Mouse (Mus musculus) forelimb bud, embryonic 11.5 days (tissue): Measurements from ENCODE around the gene 4931422A03Rik.
A peak's percentile ranks its signal among the peaks of the same experiment; 100 is the strongest.
"Not testable (repeated sequence)": the region's sequence is repeated elsewhere in the genome, so short reads cannot be mapped to it uniquely, and the experiment has no call there.

Source experiments
- DNase-seq: peaks from one replicate; pipeline ENCODE4 v3.0.0-alpha.2; 2012; ENCODE audit warnings: low read depth, low spot score

4931422A03Rik gene

DNA sequence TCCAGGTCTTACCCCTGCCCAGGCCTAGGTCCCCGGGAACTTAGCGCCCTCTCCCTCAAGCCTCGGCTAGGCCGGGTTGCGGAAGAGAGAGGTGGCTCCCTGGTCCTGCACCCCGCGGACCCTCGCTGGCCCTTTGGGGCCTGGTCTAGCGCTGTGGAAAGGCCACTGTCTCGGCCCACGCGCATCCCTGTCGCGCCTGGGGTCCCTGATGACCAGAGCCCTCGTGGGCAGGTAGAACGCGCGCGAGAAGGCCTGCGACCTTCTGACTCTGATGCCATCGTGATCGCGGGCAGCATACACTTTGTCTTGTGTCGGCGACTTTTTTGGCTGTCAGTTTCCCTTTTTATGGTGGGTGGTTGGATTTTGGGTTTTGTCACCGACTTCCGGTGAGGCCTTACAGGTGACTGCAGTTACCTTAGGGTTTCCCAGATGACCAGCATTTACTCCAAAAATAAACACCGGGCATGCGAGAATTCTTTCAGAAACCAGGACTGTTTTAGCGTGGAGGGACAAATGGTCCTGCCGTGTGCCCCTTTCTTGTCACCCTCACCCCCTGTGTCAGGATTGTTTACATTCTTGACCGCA, at the start of gene 4931422A03Rik:
Gene 4931422A03Rik, minus strand, starts transcription at position 223 of the 585 bp plus-strand sequence.
- no peak for DNase-seq

DNA sequence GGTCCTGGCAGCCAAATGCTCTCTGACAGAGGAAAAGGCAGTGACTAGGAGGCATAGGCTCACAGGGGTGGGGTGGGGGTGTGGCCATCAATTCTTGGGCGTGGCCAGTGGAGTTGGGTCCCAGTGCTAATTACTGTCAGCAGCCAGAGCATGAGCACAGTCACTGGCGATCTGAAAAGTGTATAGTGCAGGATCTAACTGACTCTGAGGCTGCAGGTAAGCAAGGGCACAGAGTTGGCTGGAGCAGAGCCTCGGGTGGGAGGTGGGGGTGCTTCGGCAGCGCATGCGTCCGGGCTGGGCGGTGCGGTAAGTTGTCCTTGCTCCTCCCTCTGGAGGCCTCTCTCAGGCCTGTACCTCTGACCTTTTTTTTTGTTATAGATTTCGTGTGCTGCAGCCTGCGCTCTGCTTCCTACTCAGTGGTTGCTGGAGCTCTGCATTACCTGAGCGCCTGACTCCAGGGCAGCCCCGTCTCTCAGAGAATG, 41.6 kb upstream of the 4931422A03Rik start, which contains the start of gene Cd59b:
Gene Cd59b, plus strand, starts transcription at position 146 of the 482 bp plus-strand sequence.
- peak; percentile 45 for DNase-seq

DNA sequence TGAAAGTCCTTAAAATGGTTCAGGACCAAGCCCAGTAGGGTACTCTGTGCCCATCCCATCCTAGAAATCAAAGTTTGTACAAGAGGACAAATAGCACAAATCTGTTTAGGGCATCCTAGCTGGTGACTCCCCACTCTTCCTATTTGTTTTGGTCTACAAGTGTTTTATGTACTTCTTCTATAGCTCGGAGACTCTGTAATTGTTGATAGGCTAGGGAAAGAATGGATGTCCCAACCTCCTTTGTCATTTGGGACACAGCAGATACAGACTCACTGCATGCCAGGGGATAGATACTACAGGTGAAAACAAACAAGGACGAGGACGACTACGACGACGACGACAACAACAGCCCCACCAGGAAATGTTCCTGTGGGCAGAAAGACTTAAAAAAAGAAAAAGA, 40.3 kb upstream of the 4931422A03Rik start, which contains the start of gene Gm10799:
Gene Gm10799, minus strand, starts transcription at position 101 of the 400 bp plus-strand sequence.
- DNase-seq = not testable (repeated sequence)

DNA sequence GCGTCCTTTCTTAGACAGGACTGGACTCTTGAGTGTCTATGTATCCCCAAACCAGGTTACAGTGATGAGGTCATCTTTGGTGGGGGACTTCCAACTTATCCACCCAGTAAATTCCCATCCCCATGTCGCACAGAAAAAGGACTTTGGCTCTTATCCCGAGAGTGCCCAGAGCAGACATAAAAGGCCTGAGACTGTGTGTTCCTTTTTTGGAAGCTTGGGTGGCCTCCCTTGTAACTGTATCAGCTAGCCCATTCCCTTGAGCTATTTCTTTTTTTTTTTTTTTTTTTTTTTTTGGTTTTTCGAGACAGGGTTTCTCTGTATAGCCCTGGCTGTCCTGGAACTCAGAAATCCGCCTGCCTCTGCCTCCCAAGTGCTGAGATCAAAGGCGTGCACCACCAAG, 37.4 kb upstream of the 4931422A03Rik start, which contains the start of gene Gm10912:
Gene Gm10912, plus strand, starts transcription at position 301 of the 400 bp plus-strand sequence.
- not testable (repeated sequence) for DNase-seq

DNA sequence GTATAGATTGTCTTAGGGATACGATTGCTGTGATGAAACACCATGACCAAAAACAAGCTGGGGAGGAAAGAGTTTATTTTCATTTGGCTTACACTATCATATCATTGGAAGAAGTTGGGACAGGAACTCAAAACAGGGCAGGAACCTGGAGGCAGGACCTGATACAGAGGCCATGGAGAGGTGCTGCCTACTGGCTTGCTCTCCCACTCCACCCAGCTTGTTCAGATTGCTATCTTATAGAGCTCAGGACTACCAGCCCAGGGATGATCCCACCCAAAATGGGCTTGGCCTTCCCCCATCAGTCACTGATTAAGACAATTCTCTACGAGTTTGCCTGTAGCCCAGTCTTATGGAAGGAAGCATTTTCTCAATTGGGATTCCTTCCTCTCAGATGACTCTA, 36.0 kb upstream of the 4931422A03Rik start:
- DNase-seq = no peak

DNA sequence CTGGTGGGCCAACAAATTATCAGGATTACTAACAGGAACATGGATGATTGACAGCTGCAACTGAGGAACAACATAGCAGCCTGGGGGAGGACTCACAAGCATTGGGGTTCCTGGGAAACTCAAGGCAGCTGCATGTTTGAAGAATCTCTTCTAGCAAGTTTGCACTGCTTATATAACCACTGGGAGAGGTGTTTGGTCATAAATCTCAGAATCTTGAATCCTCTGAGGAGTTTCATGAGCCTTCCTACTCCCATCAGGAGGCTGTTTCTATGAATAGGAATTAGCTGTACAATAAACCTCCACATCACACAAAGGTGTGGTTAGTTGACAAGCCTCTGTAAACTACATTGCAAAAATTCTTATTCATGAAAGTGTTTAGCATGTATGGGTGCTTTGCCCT, 34.5 kb upstream of the 4931422A03Rik start:
- DNase-seq = no peak

DNA sequence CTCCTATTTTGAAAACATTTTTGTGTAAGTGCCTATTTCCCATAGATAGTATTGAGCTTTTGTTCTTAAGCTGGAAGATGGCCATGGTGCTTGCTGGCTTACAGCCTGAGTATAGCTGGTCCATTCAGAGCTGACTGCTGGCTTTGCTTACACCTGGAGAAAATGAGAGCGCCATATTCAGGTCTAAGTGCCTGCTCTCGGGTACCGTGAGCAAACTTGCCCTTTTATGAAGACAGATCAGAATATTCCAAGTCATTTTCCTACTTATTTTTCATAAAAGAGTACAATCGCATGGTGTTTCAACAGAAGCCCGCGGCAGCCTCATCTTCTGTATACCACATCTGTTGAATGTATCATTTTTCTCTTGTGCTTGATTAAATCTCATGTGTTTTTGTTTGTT, 32.8 kb upstream of the 4931422A03Rik start:
- DNase-seq = no peak

DNA sequence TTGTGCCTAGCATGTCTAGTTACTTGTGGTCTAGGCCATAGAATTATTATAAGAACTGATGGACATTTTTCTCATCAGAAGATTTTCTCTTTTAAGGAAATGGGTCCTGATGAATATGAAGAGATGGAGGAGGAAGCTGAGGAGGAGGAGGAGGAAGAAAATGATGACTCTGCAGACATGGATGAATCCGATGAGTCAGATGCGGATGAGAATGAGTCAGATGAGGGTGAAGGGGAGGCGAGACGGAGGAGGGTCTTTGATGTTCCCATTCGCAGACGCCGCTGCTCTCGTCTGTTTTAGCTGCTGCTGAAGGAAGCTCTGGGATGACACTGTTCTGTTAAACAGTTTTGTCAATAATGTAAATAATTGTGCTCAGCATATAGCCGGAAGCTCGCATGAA, 31.6 kb upstream of the 4931422A03Rik start:
- DNase-seq = no peak

DNA sequence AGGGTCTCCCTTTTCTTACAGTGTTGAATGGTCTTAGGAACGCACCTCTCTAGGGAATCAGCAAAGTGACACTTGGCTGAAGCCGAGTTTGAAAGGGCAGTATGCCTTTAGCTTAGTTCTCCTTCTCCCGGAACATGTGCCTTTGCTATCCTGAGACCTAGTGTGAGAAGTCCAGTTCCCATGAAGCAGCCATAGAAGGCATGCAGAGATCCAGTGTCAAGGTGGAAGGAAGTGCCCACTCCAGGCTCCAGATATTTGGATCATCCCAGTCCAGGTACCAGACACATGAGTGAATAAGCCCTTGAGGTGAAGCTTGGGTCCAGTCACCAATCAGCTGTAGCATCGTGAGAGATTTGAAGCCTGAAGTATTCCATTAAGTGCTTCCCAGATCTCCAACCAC, 30.8 kb upstream of the 4931422A03Rik start:
- DNase-seq = no peak

DNA sequence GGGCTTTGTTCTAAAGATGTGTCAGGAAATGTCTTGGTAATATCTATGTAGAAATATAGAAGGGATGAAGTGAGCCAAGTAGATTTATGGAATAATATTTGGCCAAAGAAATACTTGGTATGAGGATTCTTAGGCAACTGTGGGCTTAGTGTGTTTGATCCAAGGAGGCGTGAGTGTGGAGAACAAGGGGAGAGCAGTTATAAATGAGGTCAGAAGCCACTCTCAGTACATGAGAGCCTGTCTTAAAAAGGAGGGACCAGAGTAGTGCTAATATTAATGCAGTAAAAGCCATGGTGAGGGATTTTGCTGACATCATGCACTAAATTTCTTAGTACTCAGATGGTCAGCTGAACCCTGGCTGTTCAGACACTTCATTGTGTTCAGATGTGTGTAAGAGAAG, 30.2 kb upstream of the 4931422A03Rik start:
- no peak for DNase-seq

DNA sequence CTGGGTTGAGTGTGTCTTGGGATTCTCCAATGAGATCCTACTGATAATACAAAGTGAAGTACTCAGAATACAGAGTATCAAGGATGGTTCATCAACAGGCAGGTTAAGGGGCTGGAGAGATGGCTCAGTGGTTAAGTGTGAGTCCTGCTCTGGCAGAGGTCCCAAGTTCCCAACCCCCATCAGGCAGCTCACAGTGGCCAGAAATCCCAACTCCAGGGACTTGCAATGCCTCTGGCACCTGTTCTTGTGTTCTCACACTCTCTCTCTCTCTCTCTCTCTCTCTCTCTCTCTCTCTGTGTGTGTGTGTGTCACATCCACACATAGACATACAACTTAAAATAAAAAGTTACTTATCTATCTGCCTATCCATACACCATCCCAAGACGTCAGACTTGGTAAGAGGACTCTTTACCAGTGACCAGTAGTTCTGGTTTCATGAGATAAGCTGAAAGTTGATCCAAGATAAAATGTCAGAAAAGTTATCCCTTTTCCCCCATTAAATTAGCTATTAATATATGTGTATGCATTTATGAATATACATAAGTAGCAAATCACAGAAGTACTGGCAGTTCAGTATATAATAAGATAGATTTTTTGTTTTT, 16.4 kb upstream of the 4931422A03Rik start:
- no peak for DNase-seq

DNA sequence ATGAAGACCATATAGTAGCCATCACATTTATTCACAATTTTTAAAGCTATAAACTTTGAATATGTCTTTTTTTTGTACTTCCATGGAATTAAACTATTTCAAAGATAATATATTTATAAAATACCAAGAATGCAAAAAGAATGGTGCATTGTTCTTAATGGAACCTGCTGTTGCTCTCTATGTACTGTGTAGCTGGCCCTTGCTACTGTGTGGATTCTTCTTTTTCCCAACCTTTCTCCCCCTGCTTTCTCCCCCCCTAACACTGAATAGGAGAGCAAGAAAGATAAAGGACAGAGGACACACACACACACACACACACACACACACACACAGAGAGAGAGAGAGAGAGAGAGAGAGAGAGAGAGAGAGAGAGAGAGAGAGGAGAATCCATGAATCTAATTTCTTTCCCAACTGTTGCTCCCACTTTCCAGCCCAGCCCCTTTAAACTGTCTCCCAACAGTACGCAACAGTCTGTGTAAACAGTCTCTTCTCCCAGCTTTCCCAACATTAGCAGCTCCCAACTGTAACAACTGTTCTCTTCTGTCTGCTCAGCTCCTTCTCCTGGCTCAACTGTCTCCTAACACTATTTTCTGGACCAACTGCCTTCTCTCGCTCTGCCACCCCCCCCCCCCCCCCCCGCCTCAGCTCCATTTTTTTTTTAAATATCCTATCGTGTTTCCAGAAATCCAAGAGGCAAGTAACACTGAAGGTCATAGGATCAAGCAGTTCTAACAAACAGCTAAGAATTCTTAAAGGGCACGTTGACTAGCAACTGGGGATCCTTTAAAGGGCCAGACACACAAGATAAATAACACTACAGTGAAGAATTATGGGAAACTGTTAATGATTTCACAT, 15.7 kb upstream of the 4931422A03Rik start:
- DNase-seq = no peak

DNA sequence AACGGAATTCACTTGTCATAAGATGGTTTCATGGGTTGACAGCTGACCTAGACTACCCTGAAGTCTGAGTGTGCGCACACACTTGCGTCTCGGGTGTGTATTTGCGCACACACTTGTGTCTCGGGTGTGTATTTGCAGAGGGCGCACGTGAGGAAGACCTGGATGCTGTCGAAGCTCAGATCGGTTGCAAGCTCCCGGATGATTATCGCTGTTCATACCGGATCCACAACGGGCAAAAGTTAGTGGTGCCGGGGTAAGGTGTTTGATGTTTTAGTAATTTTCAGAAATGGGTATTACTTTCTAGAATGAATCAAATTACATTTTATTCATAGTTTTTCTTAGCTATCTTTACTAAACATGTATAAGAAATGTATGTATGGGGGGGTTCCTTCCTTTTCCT, 14.6 kb upstream of the 4931422A03Rik start:
- no peak for DNase-seq

DNA sequence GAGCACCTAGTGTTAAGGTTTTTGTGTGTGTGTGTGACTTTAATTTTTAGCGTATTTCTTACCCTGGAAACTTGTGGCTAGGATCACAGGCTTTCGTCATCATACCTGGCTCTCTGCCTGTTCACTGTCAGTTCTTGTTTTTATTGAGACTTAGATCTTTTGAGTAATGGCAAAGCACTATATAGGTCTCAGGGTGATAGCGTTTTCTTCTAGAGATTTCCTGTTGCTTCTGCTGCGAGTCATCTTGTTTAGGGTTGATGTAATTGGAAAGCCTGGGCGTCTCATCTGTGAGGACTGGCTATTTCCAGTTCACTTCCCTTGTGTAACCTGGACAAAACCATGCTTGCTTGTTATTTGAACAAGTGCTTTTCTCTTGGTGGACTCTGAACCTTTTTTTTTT, 13.5 kb upstream of the 4931422A03Rik start:
- no peak for DNase-seq

DNA sequence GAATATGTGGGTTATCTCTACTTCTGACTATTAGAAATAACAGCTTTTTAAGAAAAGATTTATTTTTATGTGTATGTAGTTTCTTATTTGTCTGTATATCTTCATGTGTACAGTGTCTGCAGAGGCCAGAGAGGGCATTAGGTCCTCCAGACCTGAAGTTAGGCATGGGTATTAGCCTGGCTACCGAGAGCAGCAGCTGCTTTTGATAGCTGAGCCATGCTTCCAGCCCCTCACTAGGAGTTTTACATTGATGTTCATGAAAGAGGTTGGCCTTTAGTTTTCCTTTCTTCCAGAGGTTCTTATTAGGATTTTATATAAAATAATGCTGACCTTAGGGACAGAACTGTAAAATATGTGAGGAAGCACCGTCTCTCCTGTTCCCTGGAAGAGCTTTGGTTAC, 10.1 kb upstream of the 4931422A03Rik start:
- no peak for DNase-seq

DNA sequence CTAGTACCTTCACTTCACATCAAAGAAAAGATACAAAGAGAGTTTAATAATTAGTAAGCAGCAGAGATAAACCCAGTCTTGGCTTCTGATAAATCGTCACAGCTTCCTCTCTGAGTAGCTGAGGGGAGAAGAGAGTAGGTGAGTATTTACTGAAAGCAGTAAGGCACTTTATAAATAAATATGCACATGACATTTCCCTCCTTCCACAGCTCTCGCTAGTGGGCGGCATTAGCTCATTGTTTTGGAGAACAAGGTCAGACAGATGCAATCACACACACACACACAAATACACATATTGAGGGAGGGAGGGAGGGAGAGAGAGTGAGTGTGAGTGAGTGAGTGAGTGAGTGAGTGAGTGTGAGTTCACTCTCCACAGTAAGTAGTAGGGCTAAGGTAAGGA, 8.2 kb upstream of the 4931422A03Rik start:
- DNase-seq = no peak

DNA sequence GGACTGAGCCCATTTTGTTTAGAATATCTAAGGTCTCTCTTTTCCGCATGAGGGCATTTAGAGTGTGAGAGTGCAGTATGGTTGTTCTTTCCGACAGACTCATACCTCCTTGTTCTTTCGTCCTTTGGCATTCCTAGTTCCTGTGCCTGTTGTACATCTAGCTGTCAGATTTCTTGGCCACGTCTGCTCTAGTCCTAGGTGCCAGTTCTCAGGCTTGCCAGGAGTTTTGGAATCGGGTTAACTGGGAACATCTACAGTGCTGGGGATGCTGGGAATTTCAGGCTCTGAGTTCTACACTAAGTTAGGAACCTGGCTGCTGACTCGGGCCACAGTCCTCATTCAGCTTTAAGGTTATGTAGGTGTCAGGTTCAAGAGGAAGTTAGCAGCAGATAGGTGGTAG, 7.4 kb upstream of the 4931422A03Rik start:
- DNase-seq = no peak

DNA sequence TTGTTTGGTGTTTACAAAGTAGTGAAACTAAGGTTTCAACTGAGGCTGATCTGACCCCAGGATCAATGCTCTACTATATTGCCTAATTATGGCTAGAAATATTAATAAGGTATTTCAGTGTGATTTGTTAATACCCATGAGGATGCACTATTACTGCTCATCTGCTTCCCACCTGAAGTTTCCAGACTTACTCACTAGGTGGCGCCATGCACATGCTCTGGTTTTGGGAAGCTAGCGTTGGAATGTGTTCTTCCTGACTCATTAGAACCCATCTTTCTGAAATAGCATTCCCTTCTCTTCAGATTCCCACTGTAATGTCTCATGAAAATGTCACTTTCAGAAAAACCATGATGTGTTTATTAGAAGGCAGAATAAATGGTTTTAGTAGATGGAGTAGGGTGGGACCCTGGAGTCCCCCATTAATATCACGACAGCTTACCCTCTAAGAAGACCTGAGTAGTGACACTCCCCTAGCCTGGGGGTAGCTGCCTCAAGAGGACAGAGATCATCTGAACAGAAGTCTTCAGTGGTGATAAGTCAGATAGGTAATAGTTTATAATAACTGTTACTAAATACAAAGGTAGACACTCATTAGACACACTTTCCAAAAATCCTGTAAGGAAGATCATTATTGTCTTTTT, 6.8 kb upstream of the 4931422A03Rik start:
- DNase-seq = peak; percentile 63

DNA sequence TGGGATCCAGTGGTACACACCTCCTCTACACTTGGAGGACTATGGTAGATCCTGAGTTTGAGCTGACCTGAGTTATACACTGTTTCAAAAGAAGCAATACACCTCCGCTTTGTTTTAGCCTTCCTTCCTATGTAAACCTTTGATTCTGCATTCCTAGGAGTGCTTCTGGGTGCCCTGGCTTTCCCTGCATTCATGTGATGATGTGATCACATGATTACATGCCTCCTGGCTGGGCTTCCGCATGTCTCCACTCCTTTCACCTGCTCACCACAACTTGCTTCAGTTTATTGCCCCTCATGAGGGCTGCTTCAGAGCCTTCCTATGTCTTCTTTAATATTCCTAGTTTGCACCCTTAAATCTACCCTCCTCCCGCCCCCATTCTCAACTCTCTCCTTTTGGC, 3.9 kb upstream of the 4931422A03Rik start:
- no peak for DNase-seq

DNA sequence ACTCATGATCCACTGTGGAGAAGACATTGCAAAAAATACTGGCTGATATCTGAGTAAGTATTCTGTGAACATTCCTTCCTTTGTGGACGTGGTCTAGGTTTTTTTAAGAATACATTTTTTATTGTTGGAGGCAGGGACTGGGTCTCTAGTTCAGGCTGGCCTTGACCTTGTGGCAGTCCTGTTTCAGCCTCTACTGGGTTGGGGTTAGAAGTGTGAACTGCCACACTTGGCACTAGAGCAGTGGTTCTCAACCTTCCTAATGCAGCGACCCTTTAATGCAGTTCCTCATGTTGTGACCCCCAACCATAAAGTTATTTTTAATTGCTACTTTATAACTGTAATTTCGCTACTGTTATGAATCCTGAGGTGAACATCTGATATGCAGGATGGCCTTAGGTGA, 2.2 kb upstream of the 4931422A03Rik start:
- DNase-seq = no peak

DNA sequence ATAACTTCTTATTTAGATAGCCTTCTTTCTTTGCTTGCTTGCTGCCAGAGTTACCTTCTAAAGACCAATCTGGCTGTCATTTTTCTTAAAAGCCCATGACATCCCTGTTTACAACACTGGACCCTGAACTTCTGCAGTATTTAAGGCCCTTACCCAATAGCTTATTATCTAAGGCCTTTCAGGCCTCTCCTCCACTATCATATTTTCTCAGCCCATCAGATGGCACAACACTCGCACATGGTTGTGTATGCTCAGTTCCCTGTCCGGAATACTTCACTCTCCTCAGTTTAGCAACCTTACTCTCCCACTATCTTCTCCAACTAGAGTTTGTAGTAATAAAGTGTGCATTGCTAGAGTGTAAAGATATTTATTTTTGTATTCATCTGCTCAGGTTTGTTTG, 913 bp upstream of the 4931422A03Rik start:
- no peak for DNase-seq
